Mouse (Mus musculus) liver, adult (tissue): ENCODE measurements around the gene Ssbp4.

Experiments
- GATA4 ChIP-seq: IDR thresholded peaks from 2 replicates; pipeline ENCODE4 v1.6.1; 2014; ENCODE audit warnings: mild to moderate bottlenecking, low read length; ENCODE audit not compliant: insufficient replicate concordance

The Ssbp4 gene

GRCm38 (mm10) chr8:70615894-70616293, 7.2 kb upstream of the Ssbp4 start, which contains the start of gene Lrrc25:
TSS of gene Lrrc25 (plus strand) at chr8:70616155.
- no peak for TF ChIP-seq GATA4

GRCm38 (mm10) chr8:70615281-70615680, 6.6 kb upstream of the Ssbp4 start:
- TF ChIP-seq GATA4: no peak

DNA sequence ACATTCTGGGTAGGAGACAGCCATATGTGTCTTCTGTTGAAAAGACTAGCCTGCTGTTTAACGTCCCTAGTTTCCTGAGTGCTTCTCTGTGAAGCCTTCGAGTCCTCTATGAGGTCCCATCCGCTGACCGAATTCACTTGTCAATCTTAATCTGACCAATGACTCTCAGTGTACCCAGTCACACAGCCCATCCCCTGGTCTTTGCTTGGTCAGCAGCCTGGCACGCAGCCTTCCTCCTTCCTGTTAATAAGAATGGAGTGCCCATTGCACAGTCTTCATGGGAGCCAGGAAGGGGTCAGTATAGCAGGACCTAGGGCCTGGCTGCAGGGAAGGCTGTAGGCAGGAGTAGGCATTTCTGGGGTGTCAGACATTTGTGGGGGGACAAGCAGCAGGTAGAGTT, 5.8 kb upstream of the Ssbp4 start:
- TF ChIP-seq GATA4: no peak

GRCm38 (mm10) chr8:70613763-70614162, 5.1 kb upstream of the Ssbp4 start:
- TF ChIP-seq GATA4: no peak

- TF ChIP-seq GATA4: no peak
Measured at GRCm38 (mm10) chr8:70611849-70612248, 3.2 kb upstream of the Ssbp4 start.

GRCm38 (mm10) chr8:70610796-70611771, 2.4 kb upstream of the Ssbp4 start:
- no peak for TF ChIP-seq GATA4

GRCm38 (mm10) chr8:70609849-70610795, 1.4 kb upstream of the Ssbp4 start:
- no peak for TF ChIP-seq GATA4

DNA sequence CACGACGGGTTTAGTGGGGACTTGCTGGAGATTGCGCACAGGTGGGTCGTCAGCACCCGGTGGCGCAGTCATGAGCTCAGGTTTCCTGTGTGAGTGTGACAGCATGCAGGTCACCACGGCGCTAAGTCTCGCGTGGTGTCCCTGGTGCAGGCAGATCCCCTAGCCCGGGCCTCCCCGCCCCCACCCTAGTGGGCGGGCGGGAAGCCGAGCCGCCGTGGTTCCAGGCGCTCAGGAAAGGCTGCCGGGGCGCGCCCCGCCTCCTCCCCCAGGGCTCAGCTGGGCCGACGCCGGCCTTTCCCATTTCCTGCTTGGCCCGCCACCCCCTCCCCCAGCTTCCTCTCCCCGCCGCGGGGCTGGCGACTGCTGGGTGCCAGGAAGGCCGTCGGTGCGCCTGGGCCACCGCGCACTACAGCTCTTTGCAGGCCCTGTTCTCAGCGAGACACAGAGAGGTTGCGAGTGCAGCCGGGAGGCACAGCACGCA, 736 bp upstream of the Ssbp4 start:
- TF ChIP-seq GATA4: peak; percentile 36; the same call in 1 of the 2 replicates

DNA sequence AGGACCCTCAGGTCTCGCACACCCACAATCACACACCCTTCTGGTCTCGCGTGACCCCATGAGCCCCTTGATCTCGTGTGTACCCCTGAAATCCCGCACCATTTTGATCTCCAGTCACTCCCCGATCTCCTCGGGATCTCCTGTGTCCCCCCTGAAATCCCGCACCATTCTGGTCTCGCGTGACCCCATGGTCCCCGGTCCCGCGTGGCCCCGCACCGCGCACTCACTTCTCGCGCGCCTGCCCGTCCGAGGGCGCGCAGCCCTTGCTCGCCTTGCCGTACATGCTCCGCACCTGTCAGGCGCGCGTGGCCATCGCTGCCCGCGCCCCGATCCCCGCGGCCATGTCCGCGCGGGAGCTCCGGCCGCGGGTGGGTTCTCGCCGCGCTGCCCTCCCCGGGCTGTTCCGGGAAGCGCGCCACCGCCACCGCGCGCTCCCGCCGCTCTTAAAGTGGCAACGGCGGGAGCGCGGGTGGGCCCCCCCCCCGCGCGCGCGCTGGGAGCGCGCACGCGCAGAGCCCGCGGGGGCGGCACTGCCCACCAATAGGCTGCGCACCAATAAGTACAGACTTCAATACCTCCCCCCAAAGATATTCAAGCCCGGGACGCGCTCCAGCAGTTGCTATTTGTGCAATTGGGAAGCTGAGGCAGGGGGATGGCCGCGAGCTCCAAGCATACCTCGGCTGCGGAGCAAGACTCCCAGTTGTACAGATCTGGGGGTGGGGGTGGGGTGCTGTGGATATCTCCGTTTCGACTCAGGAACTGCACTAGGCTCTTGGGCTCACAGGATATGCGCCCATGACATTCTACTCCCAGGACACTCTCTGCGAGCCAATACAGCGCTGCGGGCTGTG, 549 bp downstream of the Ssbp4 start:
- TF ChIP-seq GATA4: no peak

- no peak for TF ChIP-seq GATA4
Measured at GRCm38 (mm10) chr8:70607603-70607897, 1.1 kb downstream of the Ssbp4 start.

- TF ChIP-seq GATA4: no peak
Measured at GRCm38 (mm10) chr8:70606780-70607602, 1.7 kb downstream of the Ssbp4 start.

DNA sequence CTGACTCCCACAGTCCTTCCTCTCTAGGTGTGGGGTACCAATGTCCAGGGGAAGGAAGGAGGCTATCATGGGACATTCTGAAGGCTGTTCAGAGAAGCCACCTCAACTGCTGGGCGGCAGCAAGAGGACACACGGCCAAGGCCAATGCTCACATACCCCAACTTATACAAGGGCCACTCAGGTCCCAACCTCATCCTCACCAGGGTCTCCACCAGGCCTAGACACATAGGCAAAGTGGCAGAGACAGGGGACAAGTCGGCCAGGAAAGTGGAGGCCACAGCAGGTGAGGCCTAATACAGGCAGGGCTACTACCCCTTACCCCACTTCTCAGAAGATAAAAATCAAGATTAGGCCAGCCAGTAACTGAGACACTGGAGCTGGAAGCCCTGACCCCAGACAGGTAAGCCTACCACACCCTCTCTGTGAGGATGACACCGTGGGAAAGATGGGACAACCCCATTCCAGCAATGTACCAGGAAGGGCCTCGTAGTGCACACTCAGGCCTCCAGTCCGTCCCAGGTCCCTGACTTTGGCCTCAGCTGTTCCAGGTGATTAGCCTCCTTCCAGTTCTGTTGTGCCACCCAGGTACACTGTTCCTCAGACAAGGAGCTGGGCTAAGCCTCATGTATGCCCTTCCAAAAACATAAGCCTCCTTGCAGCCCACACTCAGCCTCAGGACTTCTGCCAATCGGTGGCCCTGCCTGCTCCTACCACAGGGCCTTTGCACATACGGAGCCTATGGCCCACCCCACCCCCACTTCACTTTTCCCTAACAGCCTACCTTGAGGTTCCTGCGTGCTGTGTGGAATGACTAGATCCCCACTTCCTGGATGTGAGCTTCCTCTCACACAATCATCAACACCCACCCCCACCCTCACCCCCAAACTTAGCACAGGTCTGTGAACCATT, 2.5 kb downstream of the Ssbp4 start:
- no peak for TF ChIP-seq GATA4

GRCm38 (mm10) chr8:70604558-70604957, 4.1 kb downstream of the Ssbp4 start:
- TF ChIP-seq GATA4: no peak
